Mouse (Mus musculus): Measurements from ENCODE around the gene Lhx6.

- TF ChIP-seq CTCF (conservative IDR thresholded peaks at IDR 0.05 in 1 of 2, IDR thresholded peaks at IDR 0.05 in 1 of 2; ENCODE audit: low read depth in 2 of 2, low read length in 2 of 2): no peak
- TF ChIP-seq ZMIZ1 (IDR thresholded peaks at IDR 0.05; ENCODE audit: low read depth, low read length): no peak
- TF ChIP-seq TBP (conservative IDR thresholded peaks at IDR 0.05; ENCODE audit: low read depth, low read length): no peak
- no peak for TF ChIP-seq SMC3 (IDR thresholded peaks at IDR 0.05; ENCODE audit: low read depth, low read length)
- no peak for TF ChIP-seq EP300 (IDR thresholded peaks at IDR 0.05; ENCODE audit: low read length)
Observed at GRCm38 (mm10) chr2:36108615-36109014, 3.4 kb upstream of the Lhx6 start.

All from CH12.LX (cell line).